ENCODE assay signal across 8 mouse cellular contexts in the genomic region with DNA sequence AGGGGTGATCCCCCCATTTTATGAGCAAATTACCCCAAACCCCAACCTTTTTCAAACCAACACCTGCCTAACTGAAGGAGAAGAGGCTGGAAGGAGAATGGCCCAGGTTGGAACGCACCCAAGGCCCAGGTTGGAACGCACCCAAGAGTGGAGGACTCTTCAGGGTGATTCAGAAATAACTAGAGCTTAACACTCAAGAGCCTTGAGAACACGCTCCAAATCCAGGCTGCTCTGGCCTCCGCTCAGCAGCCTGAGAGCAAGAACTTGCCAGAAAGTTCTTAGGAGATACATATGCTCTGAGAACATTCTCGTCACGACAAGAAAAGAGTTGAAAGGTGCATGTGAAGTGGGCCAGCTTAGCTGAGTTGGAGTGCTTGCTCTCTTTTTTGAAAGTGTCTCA. TPM values are rescaled to one million over a fixed set of nuclear protein-coding genes. Genes with fewer than 3 reads are reported as not detected.
DNase-seq lines count a peak whose midpoint lies in the region; ATAC-seq and TF ChIP-seq lines count a peak whose summit lies in the region.

No protein-coding gene starts in this region.

- H3K4me1 ChIP-seq in heart, embryonic 11.5 days (ENCODE audit: control insufficient read depth, insufficient read depth, low read length): peaks cover 5% of the 10 kb centered on the region
- peaks cover 20% of the 10 kb centered on the region for H3K4me1 ChIP-seq in limb, embryonic 13.5 days
- H3K4me1 ChIP-seq in stomach, embryonic 15.5 days: peaks cover 4% of the 10 kb centered on the region; the same call in 1 of the 2 replicates
- peaks cover 3% of the 10 kb centered on the region; the same call in 1 of the 2 replicates for H3K4me1 ChIP-seq in intestine, postnatal 0 days (replicated peaks; ENCODE audit: control insufficient read depth, insufficient read depth, low read length)

- no peaks in the 10 kb centered on the region for H3K27me3 ChIP-seq in heart, embryonic 11.5 days (ENCODE audit: control insufficient read depth, insufficient read depth, low read length)
- peaks cover 17% of the 10 kb centered on the region; the same call in 1 of the 2 replicates for H3K27me3 ChIP-seq in limb, embryonic 13.5 days
- no peaks in the 10 kb centered on the region for H3K27me3 ChIP-seq in stomach, embryonic 15.5 days (replicated peaks)
- H3K27me3 ChIP-seq in intestine, postnatal 0 days (replicated peaks; ENCODE audit: control insufficient read depth, insufficient read depth, low read length): no peaks in the 10 kb centered on the region

- peak overlapping the region; percentile 43; the same call in 1 of the 2 replicates for H3K27ac ChIP-seq in heart, embryonic 11.5 days (ENCODE audit: low read depth, low read length)
- H3K27ac ChIP-seq in limb, embryonic 13.5 days: peak overlapping the region; percentile 48; the same call in 1 of the 2 replicates
- H3K27ac ChIP-seq in stomach, embryonic 15.5 days: peak overlapping the region; percentile 69; the same call in 1 of the 2 replicates
- H3K27ac ChIP-seq in intestine, postnatal 0 days (ENCODE audit: low read depth, low read length): no peak overlapping the region

- DNase-seq in layer of hippocampus, postnatal 10 days (ENCODE audit: low spot score in 2 of 2): peak; percentile 54 to 56
- DNase-seq in layer of hippocampus, postnatal 36 days: no peak
- DNase-seq in adrenal gland, postnatal 4 days (ENCODE audit: low spot score in 2 of 2): peak; percentile 22 to 55
- DNase-seq in spleen, postnatal 14 days (ENCODE audit: low spot score in 2 of 2): no peak

- no peaks in the 10 kb centered on the region for H3K36me3 ChIP-seq in heart, embryonic 11.5 days (ENCODE audit: control insufficient read depth, insufficient read depth, low read length)
- H3K36me3 ChIP-seq in limb, embryonic 13.5 days: no peaks in the 10 kb centered on the region
- H3K36me3 ChIP-seq in stomach, embryonic 15.5 days: no peaks in the 10 kb centered on the region
- H3K36me3 ChIP-seq in intestine, postnatal 0 days (ENCODE audit: control insufficient read depth, insufficient read depth): no peaks in the 10 kb centered on the region

- ATAC-seq in heart, embryonic 11.5 days (replicated peaks; ENCODE audit: insufficient number of reproducible peaks, low FRiP score, low TSS enrichment): no peak
- peak; percentile 50; the same call in 1 of the 2 replicates for ATAC-seq in limb, embryonic 13.5 days (ENCODE audit: low FRiP score, low read depth)
- ATAC-seq in stomach, embryonic 15.5 days (ENCODE audit: insufficient read depth, low FRiP score, low read depth): 0 out of 2 replicates have a peak, but pooled peaks have one; percentile 24
- ATAC-seq in intestine, postnatal 0 days: no peak

- no peak overlapping the region for H3K4me2 ChIP-seq in heart, embryonic 11.5 days
- H3K4me2 ChIP-seq in limb, embryonic 13.5 days (replicated peaks): 0 out of 2 replicates have a peak overlapping the region, but pooled peaks have one; percentile 12
- no peak overlapping the region for H3K4me2 ChIP-seq in stomach, embryonic 15.5 days
- H3K4me2 ChIP-seq in intestine, postnatal 0 days (replicated peaks; ENCODE audit: low read depth): no peak overlapping the region

- WGBS in heart, embryonic 11.5 days (ENCODE audit: insufficient replicate concordance): 79% methylated on average over 6 of the region's 6 CpGs
- WGBS in limb, embryonic 13.5 days: 55% methylated on average over 6 of the region's 6 CpGs
- WGBS in stomach, embryonic 15.5 days: 57% methylated on average over 6 of the region's 6 CpGs
- 68% methylated on average over 6 of the region's 6 CpGs for WGBS in intestine, postnatal 0 days

- no peaks in the 10 kb centered on the region for H3K9me3 ChIP-seq in heart, embryonic 11.5 days (replicated peaks; ENCODE audit: control insufficient read depth, low read length)
- no peaks in the 10 kb centered on the region for H3K9me3 ChIP-seq in limb, embryonic 13.5 days
- H3K9me3 ChIP-seq in stomach, embryonic 15.5 days: no peaks in the 10 kb centered on the region
- no peaks in the 10 kb centered on the region for H3K9me3 ChIP-seq in intestine, postnatal 0 days (ENCODE audit: control insufficient read depth)

- no peak overlapping the region for H3K4me3 ChIP-seq in heart, embryonic 11.5 days (ENCODE audit: low read depth, low read length)
- H3K4me3 ChIP-seq in limb, embryonic 13.5 days: no peak overlapping the region
- H3K4me3 ChIP-seq in stomach, embryonic 15.5 days (replicated peaks): no peak overlapping the region
- no peak overlapping the region for H3K4me3 ChIP-seq in intestine, postnatal 0 days (ENCODE audit: low read depth, low read length)

- no peak for TF ChIP-seq CTCF in intestine, postnatal 0 days (IDR thresholded peaks at IDR 0.05; ENCODE audit: low read depth)

- no peak overlapping the region for H3K9ac ChIP-seq in heart, embryonic 11.5 days (ENCODE audit: low read depth, low read length)
- H3K9ac ChIP-seq in limb, embryonic 13.5 days: no peak overlapping the region
- no peak overlapping the region for H3K9ac ChIP-seq in stomach, embryonic 15.5 days
- no peak overlapping the region for H3K9ac ChIP-seq in intestine, postnatal 0 days (ENCODE audit: low read depth, low read length)

RNA-seq across cellular contexts. Expression of a gene that starts 25.5 kb away (rescaled TPM):
- total RNA-seq in layer of hippocampus, postnatal 10 days (2021): 1 to 10 TPM in 1 of 2 experiments, under 1 TPM in 1; 0.31 to 2.9 TPM
- 1 to 10 TPM in 1 of 2 experiments, under 1 TPM in 1; 0.57 to 2.8 TPM for total RNA-seq in layer of hippocampus, postnatal 36 days (2021)
- under 1 TPM; 0.40 to 0.42 TPM for total RNA-seq in adrenal gland, postnatal 4 days (2021)
- 0.21 and 0.38 TPM in 2 replicates for polyA plus RNA-seq in heart, embryonic 11.5 days (2014; fragmentation: Nextera tagmentation; extraction: Ambion mirVana)
- 0.10 and 0.20 TPM in 2 replicates for polyA plus RNA-seq in limb, embryonic 13.5 days (2015; fragmentation: Nextera tagmentation; extraction: Ambion mirVana)
- polyA plus RNA-seq in stomach, embryonic 15.5 days (2015; fragmentation: Nextera tagmentation; extraction: Ambion mirVana): 0.26 and 0.40 TPM in 2 replicates
- 1.5 and 1.7 TPM in 2 replicates for polyA plus RNA-seq in intestine, postnatal 0 days (2015; fragmentation: Nextera tagmentation; extraction: Ambion mirVana)

Comparison
In these comparisons a context has a peak if more than half of its experiments do, and no peak if none do; other contexts are left out.
1. DNase-seq: peak in layer of hippocampus, postnatal 10 days (2 of 2) and adrenal gland, postnatal 4 days (2 of 2); none in layer of hippocampus, postnatal 36 days (0 of 2) and spleen, postnatal 14 days (0 of 2).
2. ATAC-seq: peak in limb, embryonic 13.5 days (single experiment) and stomach, embryonic 15.5 days (single experiment); none in heart, embryonic 11.5 days (single experiment) and intestine, postnatal 0 days (single experiment).